Mouse (Mus musculus) liver, postnatal 0 days (tissue): ENCODE results near the gene Chst15.

Experiments used
- CTCF ChIP-seq: sonication (generic); IDR thresholded peaks from 2 replicates; pipeline ENCODE4 v1.5.1; 2016; ENCODE audit warnings: antibody characterized with exemption, low read depth
- EP300 ChIP-seq: IDR thresholded peaks from 2 replicates; pipeline ENCODE4 v1.6.1; 2016; ENCODE audit warnings: antibody characterized with exemption, low read depth, mild to moderate bottlenecking

DNA sequence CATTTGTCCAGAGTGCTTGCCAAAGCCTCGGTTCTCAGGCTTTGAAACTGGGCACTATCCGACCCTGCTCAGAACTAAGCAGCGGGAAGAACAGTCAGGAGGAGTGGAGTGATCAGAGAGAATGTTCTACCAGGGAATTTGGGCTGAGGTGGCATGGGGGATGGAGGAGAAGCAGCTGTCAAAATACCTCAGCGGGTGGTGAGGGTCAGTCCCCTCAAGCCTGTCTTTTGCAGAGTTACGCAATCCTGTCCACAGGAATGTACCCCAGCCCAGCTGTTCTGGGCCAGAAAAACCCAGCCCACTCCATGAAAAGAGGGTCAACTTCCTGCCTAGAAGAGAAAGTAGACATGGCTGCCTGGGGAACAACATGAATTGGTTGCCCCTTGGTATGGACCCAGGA lies 56.4 kb downstream of the Chst15 start:
- TF ChIP-seq EP300, result no peak
- no peak for TF ChIP-seq CTCF
